Mouse (Mus musculus): Measurements from ENCODE around the gene Gm17571.

- no peak for TF ChIP-seq POLR2A (IDR thresholded peaks at IDR 0.05; ENCODE audit: low read depth, low read length)
- TF ChIP-seq CTCF (IDR thresholded peaks at IDR 0.05; ENCODE audit: extremely low read depth, insufficient read length, insufficient replicate concordance, low read depth, low read length), result no peak
Measured at GRCm38 (mm10) chr9:13467745-13468144, 21.2 kb upstream of the Gm17571 start.
